Mouse (Mus musculus) kidney, postnatal 4 days (tissue): Measurements from ENCODE around the gene Ndufc2.

Experiments used
- DNase-seq, 2 experiments: peaks; one replicate each; pipeline ENCODE4 v3.0.0; 2021; ENCODE audit warnings: mixed read lengths in 2 of 2

The Ndufc2 gene

DNA sequence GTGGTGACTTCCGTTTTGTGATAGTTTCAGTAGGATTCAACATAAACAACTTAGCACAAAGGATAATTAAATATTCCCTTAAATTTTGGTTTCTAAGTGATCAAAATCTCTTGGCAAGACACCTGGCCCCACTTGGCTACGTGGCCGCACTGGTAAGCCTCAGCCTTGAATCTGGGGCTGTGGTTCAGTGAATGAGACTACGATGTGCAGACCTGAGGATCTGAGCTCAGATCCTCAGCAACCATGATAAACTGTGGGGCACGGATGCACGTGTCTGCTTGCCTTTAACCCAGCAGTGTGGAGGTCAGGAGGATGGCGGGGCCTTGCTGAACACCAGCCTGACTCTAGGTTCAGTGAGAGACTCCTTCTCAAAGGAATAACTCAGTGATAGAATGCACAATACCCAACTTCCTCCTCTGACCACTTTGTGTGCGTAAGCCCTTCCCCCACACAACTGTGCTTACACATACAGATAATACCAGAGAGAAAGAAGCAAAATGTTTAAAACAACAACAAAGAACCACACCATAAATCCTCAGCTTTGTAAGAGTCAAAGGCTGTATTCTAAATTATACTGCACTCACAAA, 12.1 kb upstream of the Ndufc2 start:
- DNase-seq, result no peak

DNA sequence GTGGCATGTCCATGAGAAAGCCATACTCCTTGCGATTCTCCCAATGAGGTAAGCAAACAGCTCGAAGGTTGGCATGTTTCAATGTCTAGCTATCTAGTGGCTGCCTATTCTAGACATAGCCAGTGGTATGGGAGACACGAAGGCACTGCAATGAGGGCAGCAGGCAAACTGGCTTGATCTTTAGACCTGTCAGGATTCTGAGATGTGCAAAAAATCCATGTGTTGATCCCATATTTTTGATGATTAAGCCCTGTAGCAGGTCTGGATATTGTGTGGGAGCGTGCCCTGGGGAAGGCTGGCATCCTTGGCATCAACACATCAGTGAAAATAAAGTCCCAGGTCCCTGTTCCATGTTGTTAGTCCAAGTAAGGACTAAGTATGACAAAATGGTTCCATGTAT, 11.3 kb upstream of the Ndufc2 start:
- DNase-seq, result no peak

DNA sequence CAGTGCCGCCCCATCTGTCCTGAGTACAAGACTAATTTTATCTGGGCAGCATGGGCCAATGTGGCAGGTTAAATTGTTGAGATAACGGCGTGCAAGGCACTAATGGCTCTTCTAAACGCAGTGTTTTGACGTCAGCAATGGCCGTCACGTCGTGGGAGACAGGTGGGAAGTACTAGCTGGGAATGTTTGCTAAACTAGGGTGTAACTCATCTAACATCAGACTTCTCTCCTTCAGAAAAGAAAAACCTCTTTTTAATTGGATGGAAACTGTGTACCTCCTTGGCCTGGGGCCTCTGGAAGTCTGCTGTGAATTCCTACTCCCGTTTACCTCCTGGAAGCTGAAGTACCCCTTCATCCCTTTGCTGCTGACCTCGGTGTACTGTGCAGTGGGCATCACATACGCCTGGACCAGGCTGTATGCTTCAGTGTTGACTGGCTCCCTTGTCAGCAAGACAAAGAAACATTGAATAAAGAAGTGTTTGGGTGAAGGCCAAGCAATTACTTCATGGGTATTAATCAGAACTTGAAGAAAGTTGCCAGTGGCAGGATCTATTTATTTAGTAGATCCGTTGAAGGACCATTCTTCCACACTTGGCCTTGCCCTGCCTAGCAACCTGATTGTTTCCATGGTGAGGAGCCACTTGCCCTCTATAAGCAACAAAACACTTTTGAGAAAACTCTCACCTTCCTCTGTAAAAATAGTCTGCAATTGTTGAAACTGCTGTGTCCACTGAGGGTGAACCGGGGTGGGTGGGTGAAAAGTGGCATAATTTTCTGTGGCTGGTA, 8.3 kb upstream of the Ndufc2 start:
- no peak for DNase-seq

DNA sequence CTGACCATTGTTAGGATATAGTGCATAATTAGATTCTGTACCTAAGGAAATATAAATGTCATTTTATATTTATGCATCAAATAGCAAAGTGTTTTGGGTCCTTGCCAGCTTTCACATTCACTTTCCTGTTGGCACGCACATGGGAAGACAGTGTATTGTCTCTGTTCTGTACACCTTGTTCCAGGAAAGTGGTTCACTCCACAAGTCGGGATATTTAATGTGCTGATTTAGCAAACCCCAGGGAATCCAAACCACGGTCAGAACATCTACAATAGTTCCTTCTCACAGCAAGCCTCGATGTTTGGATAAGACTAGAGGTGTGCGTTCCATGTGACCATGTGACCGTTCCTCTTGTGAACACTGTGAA, 7.7 kb upstream of the Ndufc2 start:
- no peak for DNase-seq

DNA sequence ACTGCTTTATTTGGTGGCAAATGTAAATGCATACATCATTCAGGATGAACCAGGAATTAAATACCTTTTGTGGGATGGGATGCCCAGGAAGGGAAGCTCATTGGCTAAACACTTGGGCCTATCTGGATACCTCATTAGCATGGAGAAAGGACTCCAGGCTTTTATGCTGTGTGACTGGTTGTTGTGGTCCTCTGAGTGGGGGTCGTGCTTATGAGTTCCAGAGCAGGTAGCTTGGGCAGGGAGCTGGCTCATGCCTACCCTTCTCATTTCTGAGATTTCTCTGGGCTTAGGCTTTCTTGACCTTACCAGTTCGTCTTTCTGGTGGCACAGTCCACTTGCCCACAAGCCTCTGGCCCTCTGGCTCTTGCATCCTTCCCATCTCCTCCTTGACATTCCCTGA, 5.4 kb upstream of the Ndufc2 start:
- no peak for DNase-seq

DNA sequence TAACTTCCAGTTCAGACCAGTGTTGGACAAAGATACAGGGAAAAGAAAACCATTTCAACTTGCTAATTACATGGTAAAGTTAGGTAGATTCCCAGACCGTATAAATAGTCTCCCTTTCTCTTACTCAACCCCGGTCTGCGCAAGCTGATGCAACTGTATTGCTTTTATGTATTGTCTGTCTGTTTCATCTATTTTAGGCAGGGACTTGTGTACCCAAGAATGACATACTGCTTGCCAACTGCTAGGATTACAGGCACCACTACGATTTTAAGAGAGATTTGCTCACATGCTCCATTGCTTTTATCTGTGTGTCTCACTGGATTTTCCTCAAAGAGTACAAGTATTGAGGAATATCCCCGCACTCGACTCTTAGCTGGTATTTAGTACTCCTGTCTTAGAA, 860 bp upstream of the Ndufc2 start:
- no peak for DNase-seq

DNA sequence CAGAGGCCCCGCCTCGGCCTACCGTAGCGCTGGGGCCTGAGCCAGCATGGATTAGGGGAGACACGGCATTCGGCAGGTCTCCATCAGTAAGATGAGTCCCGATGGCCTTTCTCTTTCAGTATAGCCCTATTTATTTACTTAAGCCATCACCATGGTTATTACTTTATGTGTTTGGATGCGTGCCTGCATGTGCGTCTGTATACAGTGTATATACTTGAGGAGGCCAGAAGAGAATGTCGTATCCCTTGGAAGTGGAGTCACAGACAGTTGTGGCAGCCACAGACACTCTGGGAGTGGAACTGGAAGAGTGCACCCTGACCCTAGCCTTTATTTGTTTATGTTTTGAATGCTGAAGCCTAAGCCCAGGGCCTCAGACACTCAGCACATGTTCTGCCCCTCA, 7.3 kb downstream of the Ndufc2 start:
- no peak for DNase-seq

DNA sequence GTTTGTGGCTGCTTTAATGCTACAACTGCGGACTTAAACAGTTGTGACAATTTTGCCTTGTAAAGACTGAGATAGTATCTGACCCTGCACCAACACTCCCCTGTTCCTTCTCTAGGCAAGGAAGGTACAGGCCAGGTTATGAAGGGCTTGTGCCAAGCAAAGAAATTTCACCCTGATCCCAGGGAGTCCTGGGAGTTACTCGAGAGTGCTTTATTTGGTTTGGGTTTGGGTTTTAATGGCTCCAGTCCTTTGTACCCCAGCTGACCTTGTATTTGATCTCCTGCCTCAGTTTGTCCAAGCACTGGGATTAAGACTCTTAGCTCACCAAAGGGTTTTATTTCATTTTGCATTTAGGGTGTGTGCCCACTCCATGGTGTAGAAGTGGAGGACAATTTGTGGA, 11.3 kb downstream of the Ndufc2 start:
- no peak for DNase-seq

DNA sequence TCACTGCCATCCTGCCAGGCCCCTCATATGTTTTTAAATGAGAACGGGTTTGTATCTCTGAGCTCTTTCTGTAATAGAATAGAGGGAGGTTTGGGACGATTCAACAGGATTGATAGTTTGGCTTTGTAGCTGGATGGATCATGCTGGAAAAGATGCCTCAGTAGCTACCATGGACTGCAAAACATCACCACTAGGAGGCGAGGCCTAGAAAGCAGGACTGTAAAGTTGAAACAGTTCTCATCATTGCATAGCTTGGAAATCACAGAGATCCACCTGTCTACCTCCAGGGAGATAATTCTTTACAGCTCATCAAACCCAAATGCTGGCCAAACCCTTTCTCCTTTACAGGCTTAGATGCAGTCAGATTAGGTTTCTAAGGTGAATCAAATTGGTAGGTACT, 11.8 kb downstream of the Ndufc2 start:
- no peak for DNase-seq

DNA sequence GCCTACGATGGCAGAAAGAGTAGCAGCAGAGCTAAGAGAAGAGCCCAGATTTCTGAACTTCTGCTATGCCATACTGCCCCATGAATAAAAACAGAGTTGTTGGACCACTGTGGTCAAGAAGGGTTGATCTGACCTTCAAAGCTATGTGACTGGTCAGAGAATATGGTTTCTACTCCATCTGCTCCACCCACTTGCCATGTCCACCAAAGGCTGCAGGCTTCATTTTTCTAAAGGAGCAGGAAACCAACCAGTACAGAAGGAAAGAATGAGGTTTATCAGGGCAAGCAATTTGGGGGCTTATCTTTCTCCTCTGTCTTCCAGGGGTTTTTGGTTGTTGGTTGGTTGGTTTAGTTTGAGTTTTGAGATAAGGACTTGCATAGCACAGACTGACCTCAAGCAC, 14.2 kb downstream of the Ndufc2 start:
- no peak for DNase-seq

DNA sequence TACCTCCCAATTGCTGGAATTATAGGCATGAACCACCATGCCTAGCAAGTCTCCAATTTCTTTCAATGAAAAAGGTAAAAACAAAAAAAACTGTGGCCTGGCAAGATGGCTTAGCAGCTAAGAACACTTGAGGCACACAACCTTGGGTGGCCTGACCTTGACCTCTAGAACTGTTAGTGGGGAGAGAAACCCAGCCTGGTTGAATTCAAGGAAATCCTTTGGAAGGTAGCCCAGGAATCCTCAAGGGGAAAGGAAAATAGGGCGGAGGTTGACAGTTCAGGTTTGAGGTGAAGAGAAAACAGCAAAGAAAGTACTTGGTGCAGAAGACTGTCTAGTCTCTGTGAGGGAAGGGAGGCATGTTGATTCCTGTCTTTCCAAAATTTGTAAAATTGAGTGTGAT, 14.6 kb downstream of the Ndufc2 start:
- DNase-seq, result peak; percentile 21 to 24

DNA sequence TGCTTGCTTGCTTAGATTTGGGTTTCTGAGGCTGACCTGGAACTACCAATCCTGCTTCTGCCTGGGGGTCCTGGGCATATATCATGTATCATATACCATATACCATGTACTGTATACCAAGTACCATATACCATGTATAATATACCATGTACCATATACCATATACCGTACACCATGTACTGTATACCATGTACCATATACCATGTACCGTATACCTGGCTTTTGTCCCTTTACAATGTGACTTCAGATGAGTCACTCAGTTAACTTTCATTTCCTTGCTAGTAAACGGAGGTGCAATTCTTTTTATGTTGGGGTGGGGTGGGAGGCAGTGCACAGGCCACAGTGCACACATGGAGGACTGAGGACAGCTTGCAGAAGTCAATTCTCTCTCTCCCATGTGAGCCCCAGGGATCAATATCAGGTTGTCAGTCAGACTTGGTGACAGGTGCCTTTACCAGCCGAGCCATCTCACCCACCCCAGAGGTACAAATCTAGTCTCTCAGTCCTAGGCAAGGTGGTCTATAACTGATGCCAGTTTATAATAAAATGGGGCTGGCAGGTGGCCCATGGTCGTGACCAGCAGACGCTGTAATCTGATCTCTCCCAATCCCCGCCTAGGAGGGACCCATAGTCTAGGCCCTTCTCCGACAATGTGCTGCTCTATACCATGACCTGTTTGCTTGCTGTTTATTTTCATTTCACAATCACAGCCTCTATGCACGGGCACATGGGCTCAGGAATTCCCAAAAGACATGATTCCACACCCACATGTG, 15.3 kb downstream of the Ndufc2 start:
- peak in 1 of 2 experiments; percentile 22 for DNase-seq

DNA sequence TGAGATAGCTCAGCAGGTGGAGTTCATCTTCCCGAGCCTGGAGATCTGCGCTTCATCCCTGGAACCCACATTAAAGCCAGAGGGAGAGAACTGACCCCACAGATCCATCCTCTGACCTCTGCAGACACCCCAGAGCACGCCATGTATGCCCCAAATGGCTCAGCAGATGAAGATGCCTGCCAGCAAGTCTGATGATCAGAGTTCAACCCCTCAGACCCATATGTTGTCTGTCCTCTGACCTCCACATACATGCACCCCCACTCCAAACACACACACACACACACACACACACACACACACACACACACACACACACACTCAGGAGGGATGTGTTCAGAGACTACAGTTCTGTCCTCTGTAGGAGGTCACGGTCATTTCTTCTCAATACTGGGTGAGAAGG, 16.7 kb downstream of the Ndufc2 start:
- DNase-seq, result no peak

DNA sequence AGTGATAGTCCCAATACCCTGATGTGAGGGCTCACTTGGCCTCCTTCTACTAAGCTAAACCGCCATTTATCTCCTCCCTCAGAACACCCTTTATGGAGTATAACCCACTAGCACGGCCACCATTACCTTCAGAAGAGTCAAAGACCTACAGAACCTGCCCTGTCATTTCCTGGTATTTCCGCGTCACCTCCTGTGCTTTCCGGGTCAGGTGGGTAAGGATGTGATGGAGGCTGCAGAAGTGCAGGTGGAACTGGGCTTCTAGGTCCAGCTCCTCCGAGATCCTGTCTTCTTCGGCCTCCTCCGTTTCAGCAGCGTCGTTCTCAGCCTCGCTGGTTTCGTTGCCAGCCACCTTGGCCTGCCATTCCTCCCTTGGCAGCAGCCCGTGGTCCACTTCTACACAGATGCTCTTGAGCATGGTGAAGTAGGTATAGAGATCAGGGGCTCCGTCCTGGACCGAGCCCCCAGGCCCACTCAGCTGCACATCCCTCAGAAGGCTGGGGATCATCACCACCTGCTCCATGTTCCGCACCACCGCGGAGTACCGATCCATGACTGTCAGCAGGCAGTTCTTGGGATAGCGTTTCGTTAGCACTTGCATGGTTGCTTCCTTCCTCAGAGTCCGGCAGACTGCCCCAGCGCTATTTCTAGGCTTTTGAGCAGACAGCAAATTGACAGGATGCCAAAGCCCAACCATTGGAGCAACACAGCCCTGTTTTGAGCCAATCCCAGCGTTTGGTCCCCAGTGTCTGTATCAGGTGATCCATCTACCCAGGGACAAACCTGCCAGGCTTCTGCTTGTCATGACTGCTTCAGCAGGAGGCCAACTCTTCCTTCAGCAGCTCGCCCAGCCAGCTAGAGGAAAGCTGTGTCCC, 17.3 kb downstream of the Ndufc2 start, which contains the start of gene Thrsp:
Gene Thrsp (minus strand): TSS at position 825 of the 872 bp plus-strand sequence.
- peak; percentile 51 to 70 for DNase-seq

DNA sequence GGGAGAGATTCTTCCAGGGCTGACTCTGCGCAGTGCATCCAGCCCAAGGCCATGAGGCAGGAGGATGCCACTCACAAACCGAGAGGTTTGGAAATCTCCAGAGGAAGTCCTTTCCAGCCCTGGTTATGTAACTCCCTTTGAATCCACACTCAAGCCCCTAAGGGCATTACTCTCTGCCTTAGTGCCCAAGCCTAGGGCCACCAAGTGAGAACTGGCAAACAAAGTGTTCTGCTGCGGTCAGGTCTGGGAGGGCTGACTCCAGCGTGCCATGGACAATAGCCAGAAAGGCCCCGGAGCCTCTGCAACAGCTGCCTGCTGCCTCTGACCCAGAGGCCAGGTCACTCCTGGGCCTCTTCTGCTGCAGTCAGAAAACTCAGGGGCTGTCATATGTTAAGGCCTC, 18.9 kb downstream of the Ndufc2 start:
- peak in 1 of 2 experiments; percentile 18 for DNase-seq

DNA sequence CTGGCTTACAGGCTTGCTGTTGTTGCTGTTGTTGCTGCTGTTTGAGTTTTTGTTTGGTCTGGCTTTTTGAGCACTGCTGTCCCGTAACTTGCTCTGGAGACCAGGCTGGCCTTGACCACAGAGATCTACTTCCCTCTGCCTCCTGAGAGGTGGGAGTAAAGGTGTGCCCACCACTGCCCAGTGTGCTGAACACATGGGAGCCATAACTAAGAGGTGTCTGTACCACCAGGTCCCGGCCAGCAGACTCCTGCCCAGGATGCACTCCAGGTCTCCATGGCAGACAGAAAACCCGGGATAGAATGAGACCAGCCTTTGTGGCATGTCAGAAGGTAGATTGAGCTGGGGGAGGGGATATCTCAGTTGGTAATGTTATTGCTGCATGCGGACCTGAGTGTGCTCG, 19.4 kb downstream of the Ndufc2 start:
- no peak for DNase-seq

DNA sequence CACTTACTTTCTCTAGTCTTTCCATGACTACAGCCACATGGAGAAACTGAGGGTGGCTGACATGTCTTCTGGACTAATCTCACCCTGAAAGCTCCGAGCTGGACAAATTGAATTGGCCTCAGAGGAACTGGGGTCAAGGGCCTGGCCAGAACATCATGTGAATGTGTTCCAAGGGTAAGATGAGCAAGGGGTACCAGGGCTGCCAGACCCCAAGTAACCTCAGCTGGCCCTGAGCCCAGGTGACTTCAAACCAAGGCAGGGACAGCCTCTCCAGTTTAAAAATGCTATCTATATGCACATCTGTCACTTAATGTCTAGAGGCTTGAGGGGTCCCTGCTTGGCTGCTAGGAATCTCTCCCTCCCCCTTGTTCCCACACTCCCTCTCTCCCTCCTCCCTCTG, 20.6 kb downstream of the Ndufc2 start:
- DNase-seq, result no peak

DNA sequence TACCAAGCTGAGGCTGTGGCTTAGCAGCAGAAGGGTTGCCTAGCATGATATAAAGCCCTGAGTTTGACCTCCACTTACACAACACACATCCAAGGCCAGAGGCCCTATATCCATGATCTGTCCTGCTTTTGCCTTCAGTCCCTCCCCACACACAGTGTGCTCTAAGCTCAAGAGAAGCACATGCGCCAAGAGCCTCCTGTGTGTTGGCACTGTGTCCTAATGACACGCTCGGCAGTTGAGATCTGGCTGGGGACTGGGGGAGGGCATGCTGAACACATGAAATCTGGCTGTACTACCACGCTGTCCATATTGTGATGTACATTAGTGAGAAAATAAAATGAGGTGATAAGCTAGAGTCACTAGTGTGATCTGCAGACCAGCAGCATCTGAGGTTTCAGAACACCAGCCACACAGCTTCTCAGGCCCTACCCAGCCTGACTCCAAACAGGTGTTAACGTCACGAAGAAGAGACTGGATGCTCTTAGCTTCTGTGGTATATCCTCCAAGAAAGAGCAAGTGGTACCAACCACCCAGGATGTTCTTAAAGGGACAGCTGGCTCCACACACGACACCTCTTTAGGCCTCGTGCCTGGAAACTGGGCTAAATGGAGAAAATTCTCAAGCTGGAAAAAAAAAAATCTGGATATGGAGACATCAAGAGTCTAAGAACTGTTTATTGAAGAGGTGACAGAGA, 21.3 kb downstream of the Ndufc2 start:
- DNase-seq, result no peak

DNA sequence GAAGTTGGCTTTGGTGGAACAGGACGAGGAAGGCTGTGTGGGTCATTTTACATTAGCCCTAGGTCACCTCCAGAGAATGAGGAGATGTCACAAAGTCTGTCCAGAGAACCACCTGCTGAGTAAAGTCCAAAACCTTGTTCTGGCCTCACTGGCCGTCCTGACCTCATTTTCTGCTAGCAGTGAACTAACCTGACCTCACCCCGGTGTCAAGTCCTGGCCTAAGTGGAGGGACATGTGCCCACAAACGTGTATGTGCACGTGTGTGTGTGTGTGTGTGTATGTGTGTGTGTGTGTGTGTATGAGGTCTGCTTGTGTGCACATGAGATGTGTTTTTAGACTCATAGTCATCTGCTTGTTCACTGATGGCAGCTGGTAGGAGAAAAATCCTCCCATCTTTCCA, 24.0 kb downstream of the Ndufc2 start:
- DNase-seq, result no peak

DNA sequence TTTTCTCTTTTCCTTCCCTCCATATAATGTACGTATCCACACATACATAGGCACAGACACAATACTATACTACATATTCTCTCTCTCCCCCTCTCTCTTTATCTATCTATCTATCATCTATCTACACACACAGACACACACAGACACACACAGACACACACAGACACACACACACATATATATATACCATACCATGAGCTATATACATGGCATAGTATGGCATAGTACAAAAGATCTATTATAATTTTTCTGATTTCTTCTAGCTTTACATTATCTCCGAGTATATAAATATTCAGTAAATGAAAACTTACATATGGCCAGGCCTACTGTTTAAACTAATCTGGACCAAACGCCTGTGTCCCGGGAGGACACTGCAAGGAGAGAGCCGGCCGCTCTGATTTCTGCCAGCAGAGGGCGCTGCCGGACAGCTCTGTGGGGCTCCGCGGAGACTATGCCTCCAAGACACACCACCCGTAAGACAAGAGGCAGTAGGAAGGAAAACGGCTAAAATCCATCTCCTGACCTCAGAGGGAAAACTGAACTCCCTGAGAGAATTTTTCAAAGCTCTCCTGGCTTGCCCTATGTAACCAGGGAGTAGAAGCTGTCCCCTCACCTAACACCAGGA, 24.9 kb downstream of the Ndufc2 start:
- DNase-seq, result peak; percentile 96 to 98

DNA sequence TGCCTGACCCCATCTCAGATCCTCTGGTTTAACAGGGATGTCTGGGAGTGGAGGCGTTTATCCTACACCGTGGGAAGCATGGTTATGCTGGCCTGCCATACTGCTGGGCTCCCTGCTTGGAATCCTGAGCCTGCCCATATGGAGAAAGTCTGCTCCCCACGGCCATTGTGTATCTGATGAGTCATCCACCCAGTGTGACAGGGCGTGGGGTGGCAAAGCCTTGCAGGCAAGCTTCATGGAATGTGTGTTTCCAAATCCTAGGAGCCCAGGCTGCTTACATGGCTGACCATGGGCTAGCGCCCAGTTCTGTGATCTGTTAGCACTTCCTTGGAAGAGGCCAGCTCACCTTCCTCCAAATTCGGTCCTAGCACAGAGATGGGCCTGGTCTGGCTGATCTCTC, 26.8 kb downstream of the Ndufc2 start:
- no peak for DNase-seq

DNA sequence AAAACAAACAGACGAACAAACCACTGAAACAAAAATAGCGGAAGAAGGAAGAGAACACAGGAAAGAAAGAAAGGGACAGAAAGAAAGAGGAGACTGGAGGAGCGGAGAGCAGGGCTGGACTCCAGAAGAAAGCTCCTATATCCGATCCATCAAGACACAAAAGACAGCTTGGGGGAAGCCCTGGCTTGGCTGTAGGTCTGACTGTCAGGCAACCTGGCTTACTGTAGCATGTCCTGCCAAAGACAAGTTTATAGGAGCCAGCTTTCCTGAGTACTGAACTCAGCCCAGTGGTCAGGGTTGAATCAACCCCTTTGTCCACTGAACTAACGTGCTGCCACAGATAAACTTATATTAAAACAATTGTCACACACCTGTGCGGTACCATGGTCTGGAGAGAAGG, 27.5 kb downstream of the Ndufc2 start:
- DNase-seq, result no peak
